Mouse (Mus musculus): ENCODE results near the gene Msi2. TPM values are rescaled to one million over a fixed set of nuclear protein-coding genes. Genes with fewer than 3 reads are reported as not detected.

Gene Msi2
- polyA plus RNA-seq, 1 experiment from 2014 or later: 29.9 TPM

GRCm38 (mm10) chr11:88638254-88638653, 80.1 kb downstream of the Msi2 start:
- Histone ChIP-seq H3K9me3 (no peaks in the 10 kb centered on the region), H3K4me1 (replicated peaks) (peaks cover 42% of the 10 kb centered on the region), H3K27me3 (ENCODE audit: insufficient read depth, poor library complexity, severe bottlenecking) (no peaks in the 10 kb centered on the region), H3K4me3 (no peak overlapping the region), H3K27ac (no peak overlapping the region), H3K36me3 (peaks cover 94% of the 10 kb centered on the region)
- WGBS: 82% methylated on average over 2 of the region's 2 CpGs
- no peak for DNase-seq (ENCODE audit: low spot score)

DNA sequence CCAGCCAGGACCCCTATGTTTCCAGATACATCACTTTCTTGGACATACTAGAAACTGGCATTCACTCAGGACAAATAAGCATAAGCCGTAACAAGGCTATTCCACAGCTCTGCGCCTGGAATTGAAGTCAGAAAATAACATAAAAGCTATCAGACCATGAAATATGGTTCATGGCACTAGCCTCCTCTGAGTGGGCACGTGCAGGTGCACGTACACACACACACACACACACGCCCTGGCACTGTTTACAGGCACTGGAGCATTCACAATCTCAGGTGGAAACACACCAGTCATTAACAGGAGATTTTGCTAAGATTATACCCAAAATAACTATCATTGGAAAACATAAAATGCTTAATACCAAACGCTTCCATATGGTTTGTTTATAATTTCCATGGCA, 81.4 kb downstream of the Msi2 start:
- H3K27me3 ChIP-seq (ENCODE audit: insufficient read depth, poor library complexity, severe bottlenecking): no peaks in the 10 kb centered on the region
- no peaks in the 10 kb centered on the region for H3K9me3 ChIP-seq
- H3K4me1 ChIP-seq (replicated peaks): peaks cover 48% of the 10 kb centered on the region
- no peak for DNase-seq (ENCODE audit: low spot score)
- no peak overlapping the region for H3K4me3 ChIP-seq
- WGBS: 95% methylated on average over 6 of the region's 6 CpGs
- no peak overlapping the region for H3K27ac ChIP-seq
- peaks cover 91% of the 10 kb centered on the region for H3K36me3 ChIP-seq

- DNase-seq (ENCODE audit: low spot score): no peak
- Histone ChIP-seq H3K4me3 (no peak overlapping the region), H3K36me3 (peaks cover 90% of the 10 kb centered on the region), H3K27me3 (ENCODE audit: insufficient read depth, poor library complexity, severe bottlenecking) (no peaks in the 10 kb centered on the region), H3K4me1 (replicated peaks) (peaks cover 51% of the 10 kb centered on the region), H3K27ac (no peak overlapping the region), H3K9me3 (no peaks in the 10 kb centered on the region)
- 89% methylated on average over 5 of the region's 5 CpGs for WGBS
Observed at GRCm38 (mm10) chr11:88636319-88636718, 82.0 kb downstream of the Msi2 start.

DNA sequence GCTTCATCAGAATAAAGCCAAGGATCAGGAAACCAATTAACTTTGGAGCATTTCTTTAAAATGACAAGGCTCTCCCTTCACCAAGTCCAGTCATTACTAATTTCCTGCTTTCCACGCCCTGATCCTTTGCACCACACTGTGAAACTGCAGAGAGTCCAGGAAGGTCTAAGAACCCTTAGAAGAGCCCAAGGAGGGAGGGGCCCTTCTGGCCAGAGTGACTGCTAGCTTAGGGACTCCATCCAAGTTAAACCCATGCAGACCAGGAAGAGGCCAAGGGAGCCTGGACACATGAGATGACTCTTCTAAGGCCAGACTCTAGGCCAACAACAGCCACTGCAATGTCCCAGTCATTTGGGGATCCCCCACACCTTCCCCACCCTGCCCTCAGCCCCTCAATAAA, 83.7 kb downstream of the Msi2 start:
- peaks cover 77% of the 10 kb centered on the region for H3K36me3 ChIP-seq
- H3K27ac ChIP-seq: 0 out of 2 replicates have a peak overlapping the region, but pooled peaks have one; percentile 29
- no peaks in the 10 kb centered on the region for H3K27me3 ChIP-seq (ENCODE audit: insufficient read depth, poor library complexity, severe bottlenecking)
- H3K4me3 ChIP-seq: no peak overlapping the region
- H3K9me3 ChIP-seq: no peaks in the 10 kb centered on the region
- no peak for DNase-seq (ENCODE audit: low spot score)
- WGBS: 81% methylated on average over 1 of the region's 1 CpGs
- peaks cover 62% of the 10 kb centered on the region for H3K4me1 ChIP-seq (replicated peaks)

- WGBS: 89% methylated on average over 3 of the region's 3 CpGs
- Histone ChIP-seq H3K4me3 (no peak overlapping the region), H3K9me3 (no peaks in the 10 kb centered on the region), H3K36me3 (peaks cover 76% of the 10 kb centered on the region), H3K27me3 (ENCODE audit: insufficient read depth, poor library complexity, severe bottlenecking) (no peaks in the 10 kb centered on the region), H3K4me1 (replicated peaks) (peaks cover 71% of the 10 kb centered on the region), H3K27ac (no peak overlapping the region)
- DNase-seq (ENCODE audit: low spot score): no peak
Observed at GRCm38 (mm10) chr11:88631932-88632230, 86.4 kb downstream of the Msi2 start.

GRCm38 (mm10) chr11:88631084-88631931, 87.0 kb downstream of the Msi2 start:
- H3K4me3 ChIP-seq: no peak overlapping the region

GRCm38 (mm10) chr11:88629619-88630018, 88.7 kb downstream of the Msi2 start:
- Histone ChIP-seq H3K9me3 (no peaks in the 10 kb centered on the region), H3K4me1 (replicated peaks) (peaks cover 82% of the 10 kb centered on the region), H3K27me3 (ENCODE audit: insufficient read depth, poor library complexity, severe bottlenecking) (no peaks in the 10 kb centered on the region), H3K27ac (peak overlapping the region; percentile 85), H3K36me3 (peaks cover 59% of the 10 kb centered on the region), H3K4me3 (peak overlapping the region; percentile 5; the same call in 1 of the 2 replicates)
- no peak for DNase-seq (ENCODE audit: low spot score)
- WGBS: 34% methylated on average over 4 of the region's 4 CpGs

More at GRCm38 (mm10) chr11:88631084-88631931, 87.0 kb downstream of the Msi2 start:
- WGBS: 84% methylated on average over 8 of the region's 8 CpGs
- Histone ChIP-seq H3K27ac (0 out of 2 replicates have a peak overlapping the region, but pooled peaks have one; percentile 18), H3K4me1 (replicated peaks) (peaks cover 75% of the 10 kb centered on the region), H3K36me3 (peaks cover 74% of the 10 kb centered on the region), H3K9me3 (no peaks in the 10 kb centered on the region), H3K27me3 (ENCODE audit: insufficient read depth, poor library complexity, severe bottlenecking) (no peaks in the 10 kb centered on the region)
- DNase-seq (ENCODE audit: low spot score): no peak

- 59% methylated on average over 4 of the region's 4 CpGs for WGBS
- H3K36me3 ChIP-seq: peaks cover 54% of the 10 kb centered on the region
- peak overlapping the region; percentile 85 for H3K27ac ChIP-seq
- no peak for DNase-seq (ENCODE audit: low spot score)
- H3K9me3 ChIP-seq: no peaks in the 10 kb centered on the region
- no peaks in the 10 kb centered on the region for H3K27me3 ChIP-seq (ENCODE audit: insufficient read depth, poor library complexity, severe bottlenecking)
- peaks cover 85% of the 10 kb centered on the region for H3K4me1 ChIP-seq (replicated peaks)
- peak overlapping the region; percentile 5; the same call in 1 of the 2 replicates for H3K4me3 ChIP-seq
Observed at GRCm38 (mm10) chr11:88629165-88629564, 89.1 kb downstream of the Msi2 start.

DNA sequence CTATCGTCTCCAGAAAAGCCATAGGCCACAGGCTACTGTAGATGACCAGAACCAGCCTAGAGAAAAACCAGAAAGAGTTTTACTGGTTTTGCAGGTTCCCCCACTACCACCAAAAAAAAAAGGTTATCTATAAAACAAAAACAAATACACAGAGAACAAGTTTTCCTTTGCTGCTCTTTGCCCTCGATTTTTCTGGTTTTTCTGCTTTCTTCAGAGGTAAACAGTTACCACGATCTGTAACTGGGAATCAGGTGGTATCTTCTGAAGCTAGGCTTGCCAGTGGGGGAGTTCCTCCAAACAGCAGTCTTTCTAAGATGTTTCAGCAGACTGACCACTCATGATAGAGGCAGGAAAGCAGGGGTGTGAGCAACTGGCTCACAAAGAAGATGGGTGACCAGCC, 89.6 kb downstream of the Msi2 start:
- Histone ChIP-seq H3K27ac (peak overlapping the region; percentile 85), H3K36me3 (peaks cover 49% of the 10 kb centered on the region), H3K4me3 (no peak overlapping the region), H3K9me3 (no peaks in the 10 kb centered on the region), H3K27me3 (ENCODE audit: insufficient read depth, poor library complexity, severe bottlenecking) (no peaks in the 10 kb centered on the region), H3K4me1 (replicated peaks) (peaks cover 90% of the 10 kb centered on the region)
- no peak for DNase-seq (ENCODE audit: low spot score)
- WGBS: 78% methylated on average over 3 of the region's 3 CpGs

DNA sequence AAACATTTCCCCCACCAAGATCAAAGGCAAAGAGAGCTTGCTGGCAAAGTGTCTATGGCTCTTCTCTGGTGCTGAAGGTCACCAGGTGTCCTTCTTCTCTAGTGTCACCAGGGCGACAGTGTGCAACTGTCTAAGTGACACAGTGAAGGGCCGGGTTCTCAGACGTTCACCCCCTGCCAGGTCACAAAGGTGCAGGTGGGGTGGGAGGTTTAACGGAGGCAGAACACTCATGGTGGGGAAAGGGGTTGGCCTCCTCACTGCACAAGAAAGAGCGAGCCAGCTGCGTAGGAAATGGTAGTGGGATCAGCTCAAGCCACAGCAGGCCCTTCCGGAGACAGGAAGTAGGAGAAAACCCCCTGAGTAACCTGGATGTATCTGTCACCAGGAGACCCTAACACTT, 91.0 kb downstream of the Msi2 start:
- WGBS: 65% methylated on average over 7 of the region's 7 CpGs
- no peak for DNase-seq (ENCODE audit: low spot score)
- Histone ChIP-seq H3K4me3 (no peak overlapping the region), H3K27ac (peak overlapping the region; percentile 57), H3K27me3 (ENCODE audit: insufficient read depth, poor library complexity, severe bottlenecking) (no peaks in the 10 kb centered on the region), H3K9me3 (no peaks in the 10 kb centered on the region), H3K36me3 (peaks cover 40% of the 10 kb centered on the region), H3K4me1 (replicated peaks) (peaks cover 97% of the 10 kb centered on the region)

DNA sequence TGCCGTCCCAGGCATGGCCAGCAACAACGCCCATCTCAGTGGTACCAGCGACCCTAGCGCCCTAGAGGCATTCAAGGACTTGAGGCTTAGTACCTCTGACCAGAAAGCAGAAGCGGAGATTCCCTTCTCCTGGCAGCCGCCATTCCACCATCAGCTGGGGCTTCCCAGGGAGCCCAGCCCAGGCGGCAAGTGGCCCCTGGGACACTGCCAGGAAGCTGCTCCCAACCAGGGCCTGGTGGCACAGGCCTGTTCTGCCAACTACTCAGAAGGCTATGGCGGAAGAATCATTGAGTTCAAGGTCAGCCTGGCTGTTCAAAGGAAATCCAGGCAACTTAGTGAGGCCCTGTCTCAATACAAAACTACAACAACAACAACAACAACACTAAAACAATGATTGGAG, 91.7 kb downstream of the Msi2 start:
- H3K27ac ChIP-seq: peak overlapping the region; percentile 19; the same call in 1 of the 2 replicates
- peaks cover 39% of the 10 kb centered on the region for H3K36me3 ChIP-seq
- no peak overlapping the region for H3K4me3 ChIP-seq
- H3K4me1 ChIP-seq (replicated peaks): peaks cover 97% of the 10 kb centered on the region
- WGBS: 75% methylated on average over 8 of the region's 8 CpGs
- no peaks in the 10 kb centered on the region for H3K9me3 ChIP-seq
- DNase-seq (ENCODE audit: low spot score): no peak
- H3K27me3 ChIP-seq (ENCODE audit: insufficient read depth, poor library complexity, severe bottlenecking): no peaks in the 10 kb centered on the region

DNA sequence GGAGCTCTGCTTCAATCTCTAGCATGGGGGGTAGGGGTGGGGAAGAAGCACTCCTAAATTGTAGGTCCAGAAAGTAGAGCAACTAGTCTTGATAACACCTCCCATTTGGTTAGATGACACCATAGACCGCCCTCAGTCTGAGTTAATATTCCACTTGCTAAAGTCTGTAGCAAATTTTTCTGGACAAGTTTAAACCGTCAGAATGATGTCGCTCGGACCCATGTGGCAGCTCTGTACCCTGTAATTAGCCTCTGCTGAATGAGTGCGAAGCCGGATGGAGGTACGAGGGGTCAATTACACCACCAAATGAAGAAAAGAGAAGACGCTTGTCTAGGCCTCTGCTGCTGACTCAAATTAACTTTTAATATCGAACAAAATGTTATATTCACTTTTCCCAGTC, 92.3 kb downstream of the Msi2 start:
- Histone ChIP-seq H3K4me3 (no peak overlapping the region), H3K27me3 (ENCODE audit: insufficient read depth, poor library complexity, severe bottlenecking) (no peaks in the 10 kb centered on the region), H3K9me3 (no peaks in the 10 kb centered on the region), H3K36me3 (peaks cover 42% of the 10 kb centered on the region), H3K27ac (no peak overlapping the region), H3K4me1 (replicated peaks) (peaks cover 99% of the 10 kb centered on the region)
- 87% methylated on average over 9 of the region's 9 CpGs for WGBS
- no peak for DNase-seq (ENCODE audit: low spot score)

DNA sequence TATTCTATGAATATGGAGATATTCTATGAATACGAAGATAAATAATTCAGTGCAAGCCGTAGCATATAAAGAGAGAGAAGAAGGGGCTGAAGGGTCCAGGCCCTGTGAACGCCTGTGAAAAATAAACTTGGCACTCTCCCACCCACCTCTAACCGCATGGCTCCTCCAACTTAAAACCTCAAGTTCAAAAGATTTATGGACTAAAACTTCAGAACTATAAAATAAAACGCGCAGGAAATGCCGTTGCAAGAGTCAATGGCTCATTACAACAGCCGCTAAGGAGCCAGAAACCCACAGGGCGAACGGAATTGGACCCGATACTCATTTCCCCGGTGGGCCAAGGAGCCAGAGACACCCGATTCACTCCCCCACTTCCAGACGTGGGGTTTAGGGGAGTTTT, 93.2 kb downstream of the Msi2 start:
- peaks cover 99% of the 10 kb centered on the region for H3K4me1 ChIP-seq (replicated peaks)
- H3K27ac ChIP-seq: peak overlapping the region; percentile 17; the same call in 1 of the 2 replicates
- H3K9me3 ChIP-seq: no peaks in the 10 kb centered on the region
- no peak overlapping the region for H3K4me3 ChIP-seq
- peaks cover 38% of the 10 kb centered on the region for H3K36me3 ChIP-seq
- 92% methylated on average over 14 of the region's 14 CpGs for WGBS
- DNase-seq (ENCODE audit: low spot score): no peak
- H3K27me3 ChIP-seq (ENCODE audit: insufficient read depth, poor library complexity, severe bottlenecking): no peaks in the 10 kb centered on the region
